Mouse (Mus musculus): Measurements from ENCODE around the gene Fgf10. TPM values are rescaled to one million over a fixed set of nuclear protein-coding genes. Genes with fewer than 3 reads are reported as not detected.

Fgf10 gene
- total and polyA plus RNA-seq, 3 experiments: not detected

DNA sequence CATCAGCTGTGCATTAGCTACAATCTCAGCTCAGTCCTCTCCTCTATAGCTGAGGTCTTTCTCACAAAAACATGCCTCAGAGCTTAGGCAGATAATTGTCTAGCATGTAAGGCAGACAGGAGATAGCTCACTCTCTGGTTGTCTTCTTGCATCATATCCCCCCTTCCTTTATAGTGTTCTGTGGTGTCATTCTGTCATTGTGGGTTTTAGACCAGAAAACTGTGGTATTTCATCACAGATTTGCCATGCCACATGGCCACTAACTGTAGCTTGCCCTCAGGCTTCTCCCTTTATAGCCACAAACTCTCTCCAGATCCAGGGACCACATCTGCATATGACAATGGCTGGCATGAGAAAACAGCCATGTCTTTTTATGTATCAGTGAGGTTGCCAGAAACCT, 34.1 kb downstream of the Fgf10 start:
- no peak overlapping the region for H3K27ac ChIP-seq (ENCODE audit: insufficient read depth, low read depth)
- no peak for DNase-seq (ENCODE audit: extremely low read depth)
- no peak overlapping the region for H3K4me2 ChIP-seq (ENCODE audit: insufficient read depth, low read depth, poor library complexity, severe bottlenecking)
- no peaks in the 10 kb centered on the region for H3K9me3 ChIP-seq (replicated peaks; ENCODE audit: low read length)
- TF ChIP-seq SMC3 (IDR thresholded peaks at IDR 0.05; ENCODE audit: low read depth, low read length): no peak
- no peak overlapping the region for H3K4me3 ChIP-seq (replicated peaks in 1 of 3; ENCODE audit: low read depth in 2 of 3, low read length in 2 of 3, poor library complexity in 1 of 3)
- H3K79me2 ChIP-seq (replicated peaks; ENCODE audit: control insufficient read depth, extremely low read depth, insufficient read depth, poor library complexity, severe bottlenecking): no peaks in the 10 kb centered on the region
- H3K9ac ChIP-seq (ENCODE audit: insufficient read depth, low read depth): no peak overlapping the region
- no peaks in the 10 kb centered on the region for H3K4me1 ChIP-seq (ENCODE audit: control insufficient read depth in 1 of 2, insufficient read depth in 2 of 2)
- dilution Hi-C loops (cut with MboI; ENCODE audit: extremely low pct_ligation_motif_present, extremely low pct_unique_long_range_greater_than_20kb, low sequenced_read_pairs): no loop called here
- no peaks in the 10 kb centered on the region for H3K36me3 ChIP-seq (replicated peaks in 1 of 2; ENCODE audit: control insufficient read depth in 1 of 2, insufficient read depth in 1 of 2, low read length in 1 of 2)
- H3K27me3 ChIP-seq (replicated peaks): no peaks in the 10 kb centered on the region
- in situ Hi-C loops (cut with MboI; ENCODE audit: low pct_ligation_motif_present, low pct_unique_long_range_greater_than_20kb, low sequenced_read_pairs): no loop called here

DNA sequence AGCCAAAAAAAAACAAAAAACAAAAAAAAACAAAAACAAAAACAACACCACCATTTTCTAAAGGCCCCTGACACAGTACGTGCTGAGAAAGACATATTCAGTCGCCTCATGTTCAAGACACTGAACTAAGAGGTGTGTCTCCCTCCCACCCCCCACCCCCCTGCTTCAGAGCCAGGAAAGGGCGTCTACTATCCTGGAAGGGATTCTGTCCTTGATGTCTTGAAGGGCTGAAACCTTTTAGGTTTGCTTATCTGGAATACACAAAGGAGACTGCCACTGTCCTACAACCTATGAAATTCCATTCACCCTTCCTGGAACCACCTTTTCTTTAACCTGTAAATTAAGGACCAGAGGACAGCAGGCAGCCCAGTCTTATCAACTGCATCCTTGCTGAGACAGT, 36.1 kb downstream of the Fgf10 start:
- TF ChIP-seq MEF2A (IDR thresholded peaks at IDR 0.05; ENCODE audit: borderline replicate concordance, low read depth, low read length) (no peak), CHD2 (IDR thresholded peaks at IDR 0.05; ENCODE audit: low read length) (no peak), MAZ (IDR thresholded peaks at IDR 0.05; ENCODE audit: low read depth, low read length) (no peak), MAFK (IDR thresholded peaks at IDR 0.05; ENCODE audit: insufficient replicate concordance, low read length) (no peak), USF1 (IDR thresholded peaks at IDR 0.05; ENCODE audit: low read depth, low read length) (no peak), PAX5 (IDR thresholded peaks at IDR 0.05; ENCODE audit: low read length) (no peak), NELFE (IDR thresholded peaks at IDR 0.05; ENCODE audit: low read depth, low read length) (no peak), CHD1 (IDR thresholded peaks at IDR 0.05; ENCODE audit: low read depth, low read length) (no peak), HCFC1 (IDR thresholded peaks at IDR 0.05; ENCODE audit: low read depth, low read length) (no peak), MAX (IDR thresholded peaks at IDR 0.05; ENCODE audit: low read length) (no peak), ELF1 (IDR thresholded peaks at IDR 0.05; ENCODE audit: low read depth, low read length) (no peak), EP300 (IDR thresholded peaks at IDR 0.05; ENCODE audit: low read length) (no peak), KAT2A (IDR thresholded peaks at IDR 0.05; ENCODE audit: insufficient replicate concordance, low read length) (no peak)
- no peaks in the 10 kb centered on the region for H3K27me3 ChIP-seq (replicated peaks)
- no peaks in the 10 kb centered on the region for H3K79me2 ChIP-seq (replicated peaks; ENCODE audit: control insufficient read depth, extremely low read depth, insufficient read depth, poor library complexity, severe bottlenecking)
- H3K27ac ChIP-seq (ENCODE audit: insufficient read depth, low read depth): no peak overlapping the region
- dilution Hi-C loops (cut with MboI; ENCODE audit: extremely low pct_ligation_motif_present, extremely low pct_unique_long_range_greater_than_20kb, low sequenced_read_pairs) (no loop called here), in situ Hi-C loops (cut with MboI; ENCODE audit: low pct_ligation_motif_present, low pct_unique_long_range_greater_than_20kb, low sequenced_read_pairs) (no loop called here)
- H3K4me2 ChIP-seq (ENCODE audit: insufficient read depth, low read depth, poor library complexity, severe bottlenecking): no peak overlapping the region
- H3K36me3 ChIP-seq (replicated peaks in 1 of 2; ENCODE audit: control insufficient read depth in 1 of 2, insufficient read depth in 1 of 2, low read length in 1 of 2): no peaks in the 10 kb centered on the region
- no peak overlapping the region for H3K4me3 ChIP-seq (replicated peaks in 1 of 3; ENCODE audit: low read depth in 2 of 3, low read length in 2 of 3, poor library complexity in 1 of 3)
- DNase-seq (ENCODE audit: extremely low read depth): no peak
- H3K4me1 ChIP-seq (ENCODE audit: control insufficient read depth in 1 of 2, insufficient read depth in 2 of 2): no peaks in the 10 kb centered on the region
- no peaks in the 10 kb centered on the region for H3K9me3 ChIP-seq (replicated peaks; ENCODE audit: low read length)
- H3K9ac ChIP-seq (ENCODE audit: insufficient read depth, low read depth): no peak overlapping the region

DNA sequence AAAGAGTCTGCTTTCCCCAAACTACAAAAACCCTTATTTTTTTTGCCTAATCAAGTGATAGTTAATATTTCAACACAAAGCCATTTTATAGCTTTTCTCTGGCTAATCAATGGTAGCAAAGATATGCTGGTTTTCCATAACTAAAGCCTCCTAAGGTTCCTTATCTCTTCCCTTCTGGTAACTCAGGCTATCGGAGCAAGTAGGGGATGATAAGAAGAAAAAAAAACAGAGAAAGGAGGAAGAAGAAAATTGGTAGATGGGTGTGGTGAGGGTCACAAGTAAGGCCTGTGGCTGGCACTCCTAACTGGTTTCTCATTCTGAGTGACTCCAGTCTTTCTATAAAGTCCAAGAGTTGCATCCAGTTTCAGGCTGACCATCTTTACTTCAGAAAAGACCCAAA, 40.3 kb downstream of the Fgf10 start:
- in situ Hi-C loops (cut with MboI; ENCODE audit: low pct_ligation_motif_present, low pct_unique_long_range_greater_than_20kb, low sequenced_read_pairs): no loop called here
- H3K36me3 ChIP-seq (replicated peaks in 1 of 2; ENCODE audit: control insufficient read depth in 1 of 2, insufficient read depth in 1 of 2, low read length in 1 of 2): no peaks in the 10 kb centered on the region
- H3K27me3 ChIP-seq (replicated peaks): no peaks in the 10 kb centered on the region
- H3K9ac ChIP-seq (ENCODE audit: insufficient read depth, low read depth): no peak overlapping the region
- no peak for DNase-seq (ENCODE audit: extremely low read depth)
- no peak overlapping the region for H3K4me3 ChIP-seq (replicated peaks in 1 of 3; ENCODE audit: low read depth in 2 of 3, low read length in 2 of 3, poor library complexity in 1 of 3)
- no peak overlapping the region for H3K4me2 ChIP-seq (ENCODE audit: insufficient read depth, low read depth, poor library complexity, severe bottlenecking)
- H3K79me2 ChIP-seq (replicated peaks; ENCODE audit: control insufficient read depth, extremely low read depth, insufficient read depth, poor library complexity, severe bottlenecking): no peaks in the 10 kb centered on the region
- no peak overlapping the region for H3K27ac ChIP-seq (ENCODE audit: insufficient read depth, low read depth)
- H3K9me3 ChIP-seq (replicated peaks; ENCODE audit: low read length): no peaks in the 10 kb centered on the region
- dilution Hi-C loops (cut with MboI; ENCODE audit: extremely low pct_ligation_motif_present, extremely low pct_unique_long_range_greater_than_20kb, low sequenced_read_pairs): no loop called here
- no peaks in the 10 kb centered on the region for H3K4me1 ChIP-seq (ENCODE audit: control insufficient read depth in 1 of 2, insufficient read depth in 2 of 2)
- TF ChIP-seq HCFC1 (IDR thresholded peaks at IDR 0.05; ENCODE audit: low read depth, low read length) (no peak), USF1 (IDR thresholded peaks at IDR 0.05; ENCODE audit: low read depth, low read length) (no peak)

Data from CH12.LX (cell line).